Mouse (Mus musculus) myocyte (in vitro differentiated cells): ENCODE measurements around the gene Tdrd7.

ENCODE experiments used
- CEBPB ChIP-seq: IDR thresholded peaks from 2 replicates; pipeline ENCODE4 v1.6.1; 2011; ENCODE audit warnings: mild to moderate bottlenecking, moderate library complexity; ENCODE audit not compliant: poor library complexity, insufficient read depth, severe bottlenecking
- E2F4 ChIP-seq: IDR thresholded peaks from one replicate; pipeline ENCODE4 v1.6.1; 2011; ENCODE audit warnings: mild to moderate bottlenecking, control low read depth, moderate library complexity; ENCODE audit not compliant: insufficient read depth
- MAX ChIP-seq: IDR thresholded peaks from one replicate; pipeline ENCODE4 v1.6.1; 2011; ENCODE audit warnings: low read depth, mild to moderate bottlenecking, control low read depth
- MYOD1 ChIP-seq, 3 experiments: IDR thresholded peaks; one replicate each; pipeline ENCODE4 v1.6.1; 2011; ENCODE audit warnings: control low read depth in 2 of 3, low read depth in 2 of 3, mild to moderate bottlenecking in 2 of 3, moderate library complexity in 1 of 3; ENCODE audit not compliant: insufficient read length in 2 of 3, control insufficient read depth in 1 of 3
- MYOG ChIP-seq, 3 experiments: IDR thresholded peaks; one replicate each; pipeline ENCODE4 v1.6.1; 2011; ENCODE audit warnings: control low read depth in 2 of 3, low read depth in 2 of 3, mild to moderate bottlenecking in 2 of 3; ENCODE audit not compliant: insufficient read length in 2 of 3, control insufficient read depth in 1 of 3, insufficient read depth in 1 of 3
- POLR2A ChIP-seq: IDR thresholded peaks from one replicate; pipeline ENCODE4 v1.6.1; 2011; ENCODE audit warnings: low read depth, mild to moderate bottlenecking, control low read depth, moderate library complexity; ENCODE audit not compliant: insufficient read length
- POLR2AphosphoS2 ChIP-seq: IDR thresholded peaks from one replicate; pipeline ENCODE4 v1.6.1; 2011; ENCODE audit warnings: low read depth, control low read depth; ENCODE audit not compliant: insufficient read length
- SRF ChIP-seq: IDR thresholded peaks from one replicate; pipeline ENCODE4 v1.6.1; 2011; ENCODE audit warnings: low read depth; ENCODE audit not compliant: control insufficient read depth, insufficient read length
- TCF12 ChIP-seq: IDR thresholded peaks from one replicate; pipeline ENCODE4 v1.6.1; 2011; ENCODE audit warnings: mild to moderate bottlenecking, control low read depth; ENCODE audit not compliant: poor library complexity, insufficient read depth, severe bottlenecking
- USF1 ChIP-seq: IDR thresholded peaks from one replicate; pipeline ENCODE4 v1.6.1; 2011; ENCODE audit warnings: low read depth, mild to moderate bottlenecking, control low read depth, moderate library complexity

- TF ChIP-seq MYOG (IDR thresholded peaks at IDR 0.05; ENCODE audit: control insufficient read depth in 1 of 3, insufficient read depth in 1 of 3, insufficient read length in 2 of 3, low read depth in 2 of 3) (no peak), USF1 (no peak), POLR2A (no peak), MYOD1 (IDR thresholded peaks at IDR 0.05; ENCODE audit: control insufficient read depth in 1 of 3, insufficient read length in 2 of 3, low read depth in 2 of 3) (peak in 1 of 3 experiments; percentile 25), E2F4 (no peak), POLR2AphosphoS2 (no peak), TCF12 (no peak), MAX (no peak), SRF (no peak), CEBPB (no peak)
Measured at GRCm38 (mm10) chr4:45972448-45972854, 7.3 kb downstream of the Tdrd7 start.
